Mouse (Mus musculus) heart, embryonic 13.5 days (tissue): ENCODE measurements around the gene Tgfbr3. TPM values are rescaled to one million over a fixed set of nuclear protein-coding genes. Genes with fewer than 3 reads are reported as not detected.

ENCODE experiments used
- ATAC-seq: fragments of 200-750 bp; cut with Nextera tagmentation; 2 replicates; pipeline ENCODE4 v1.8.0; 2017; ENCODE audit warnings: moderate TSS enrichment; ENCODE audit not compliant: insufficient number of reproducible peaks, low FRiP score, low TSS enrichment; ENCODE audit errors: extremely low read depth
- H3K27ac ChIP-seq: fragments of 300-500 bp; sonication (generic); replicated peaks from 2 replicates; pipeline ENCODE4 v1.5.1; 2015; ENCODE audit warnings: moderate library complexity, mild to moderate bottlenecking, inconsistent platforms
- H3K27me3 ChIP-seq: fragments of 300-500 bp; sonication (generic); replicated peaks from 2 replicates; pipeline ENCODE4 v1.6.1; 2015; ENCODE audit warnings: mild to moderate bottlenecking, inconsistent platforms
- H3K36me3 ChIP-seq: fragments of 300-500 bp; sonication (generic); 2 replicates; pipeline ENCODE4 v1.6.1; 2015; ENCODE audit warnings: mild to moderate bottlenecking, inconsistent platforms
- H3K4me1 ChIP-seq: fragments of 300-500 bp; sonication (generic); 2 replicates; pipeline ENCODE4 v1.6.1; 2015; ENCODE audit warnings: inconsistent platforms
- H3K4me2 ChIP-seq: fragments of 300-500 bp; sonication (generic); 2 replicates; pipeline ENCODE4 v1.6.1; 2015; ENCODE audit warnings: inconsistent platforms, mild to moderate bottlenecking, moderate library complexity
- H3K4me3 ChIP-seq: fragments of 300-500 bp; sonication (generic); 2 replicates; pipeline ENCODE4 v1.5.1; 2015; ENCODE audit warnings: moderate library complexity, mild to moderate bottlenecking, inconsistent platforms
- H3K9ac ChIP-seq: fragments of 300-500 bp; sonication (generic); 2 replicates; pipeline ENCODE4 v1.6.1; 2015; ENCODE audit warnings: inconsistent platforms, mild to moderate bottlenecking, moderate library complexity
- H3K9me3 ChIP-seq: fragments of 300-500 bp; sonication (generic); 2 replicates; pipeline ENCODE4 v1.6.1; 2016; ENCODE audit warnings: inconsistent platforms
- WGBS: fragments of 180-500 bp; shearing (Covaris S2); methylation state at CpG from one replicate; pipeline ENCODE4 v1.1.7; 2015; ENCODE audit warnings: mixed read lengths; 5-methylcytosine and 5-hydroxymethylcytosine counted together
- polyA plus RNA-seq: library from polyadenylated mRNA; unstranded; fragments of >200 nt; fragmentation: Nextera tagmentation; extraction: Ambion mirVana; gene quantifications from 2 replicates; pipeline ENCODE4 v1.2.1, GENCODE M21; 2015

Tgfbr3 gene
- polyA plus RNA-seq, 1 experiment from 2014 or later = 19.1 TPM

DNA sequence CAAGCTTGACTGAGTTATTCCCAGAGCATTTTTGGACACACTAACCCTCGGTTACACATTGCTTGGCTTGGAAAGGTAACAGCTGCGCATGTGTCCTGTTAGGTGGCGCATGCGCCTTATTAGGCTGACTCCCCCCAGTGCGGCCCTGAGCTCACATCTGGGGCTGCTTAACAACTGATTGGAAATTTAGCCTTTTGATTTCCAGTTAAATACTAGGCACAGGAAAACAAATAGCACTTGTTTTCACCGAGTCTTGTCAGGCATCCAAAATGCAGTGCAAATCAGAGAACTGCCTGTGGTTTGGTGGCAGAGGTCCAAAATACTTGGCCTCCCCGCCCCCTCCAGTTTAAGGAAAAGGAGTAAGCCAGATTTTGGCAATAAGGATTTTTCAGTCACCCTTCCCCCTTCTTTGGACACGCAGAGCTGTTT lies 121.5 kb downstream of the Tgfbr3 start:
- H3K4me1 ChIP-seq = peaks cover 61% of the 10 kb centered on the region
- ATAC-seq = no peak
- peak overlapping the region; percentile 59 for H3K4me2 ChIP-seq
- peak overlapping the region; percentile 85 for H3K27ac ChIP-seq
- H3K27me3 ChIP-seq = no peaks in the 10 kb centered on the region
- 34% methylated on average over 8 of the region's 8 CpGs for WGBS
- H3K9me3 ChIP-seq = no peaks in the 10 kb centered on the region
- 0 out of 2 replicates have a peak overlapping the region, but pooled peaks have one; percentile 64 for H3K9ac ChIP-seq
- H3K4me3 ChIP-seq = peak overlapping the region; percentile 28
- no peaks in the 10 kb centered on the region for H3K36me3 ChIP-seq

- no peak for ATAC-seq
- peaks cover 61% of the 10 kb centered on the region for H3K4me1 ChIP-seq
- H3K9me3 ChIP-seq = no peaks in the 10 kb centered on the region
- no peaks in the 10 kb centered on the region for H3K27me3 ChIP-seq
- H3K9ac ChIP-seq = peak overlapping the region; percentile 64; the same call in 1 of the 2 replicates
- H3K27ac ChIP-seq = peak overlapping the region; percentile 85
- 33% methylated on average over 12 of the region's 12 CpGs for WGBS
- peak overlapping the region; percentile 59 for H3K4me2 ChIP-seq
- no peaks in the 10 kb centered on the region for H3K36me3 ChIP-seq
- peak overlapping the region; percentile 28 for H3K4me3 ChIP-seq
Observed at GRCm38 (mm10) chr5:107167373-107167772, 122.1 kb downstream of the Tgfbr3 start.

GRCm38 (mm10) chr5:107166659-107167370 lies 122.6 kb downstream of the Tgfbr3 start:
- Histone ChIP-seq H3K27ac (peak overlapping the region; percentile 85), H3K4me3 (0 out of 2 replicates have a peak overlapping the region, but pooled peaks have one; percentile 28), H3K4me2 (peak overlapping the region; percentile 59), H3K9ac (peak overlapping the region; percentile 64; the same call in 1 of the 2 replicates), H3K9me3 (no peaks in the 10 kb centered on the region), H3K4me1 (peaks cover 61% of the 10 kb centered on the region), H3K36me3 (no peaks in the 10 kb centered on the region), H3K27me3 (no peaks in the 10 kb centered on the region)
- 34% methylated on average over 11 of the region's 11 CpGs for whole genome bisulfite sequencing
- ATAC-seq = no peak

DNA sequence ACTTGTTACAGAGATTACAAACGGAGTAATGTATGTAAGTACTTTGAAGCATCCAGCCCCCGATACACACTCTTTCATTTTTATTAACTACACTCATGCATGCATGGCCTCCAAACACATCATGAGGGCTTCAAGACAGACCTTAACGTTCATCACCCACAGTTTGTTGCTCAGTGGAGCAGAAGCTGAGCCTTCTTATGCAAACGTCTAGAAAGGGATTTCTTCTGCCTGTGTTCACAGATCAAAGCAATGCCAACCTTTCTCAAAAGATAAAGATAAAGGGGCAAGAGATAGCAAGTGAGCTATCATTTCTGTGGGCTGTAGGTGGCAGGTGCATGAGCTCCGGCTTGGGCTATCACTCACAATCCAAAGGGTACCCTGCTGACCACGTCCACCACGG lies 123.7 kb downstream of the Tgfbr3 start:
- no peaks in the 10 kb centered on the region for H3K36me3 ChIP-seq
- H3K4me3 ChIP-seq = no peak overlapping the region
- no peak overlapping the region for H3K27ac ChIP-seq
- no peak for ATAC-seq
- WGBS = 74% methylated on average over 7 of the region's 7 CpGs
- H3K4me1 ChIP-seq = peaks cover 58% of the 10 kb centered on the region
- H3K27me3 ChIP-seq = no peaks in the 10 kb centered on the region
- no peaks in the 10 kb centered on the region for H3K9me3 ChIP-seq
- H3K9ac ChIP-seq = no peak overlapping the region
- no peak overlapping the region for H3K4me2 ChIP-seq

GRCm38 (mm10) chr5:107165271-107165670 lies 124.2 kb downstream of the Tgfbr3 start:
- no peaks in the 10 kb centered on the region for H3K27me3 ChIP-seq

GRCm38 (mm10) chr5:107164856-107165255 lies 124.6 kb downstream of the Tgfbr3 start:
- no peak for ATAC-seq
- Histone ChIP-seq H3K36me3 (no peaks in the 10 kb centered on the region), H3K27ac (no peak overlapping the region), H3K9ac (no peak overlapping the region), H3K27me3 (no peaks in the 10 kb centered on the region), H3K4me1 (peaks cover 56% of the 10 kb centered on the region), H3K4me2 (no peak overlapping the region), H3K9me3 (no peaks in the 10 kb centered on the region), H3K4me3 (no peak overlapping the region)
- 87% methylated on average over 4 of the region's 4 CpGs for WGBS

More at GRCm38 (mm10) chr5:107165271-107165670, 124.2 kb downstream of the Tgfbr3 start:
- H3K4me2 ChIP-seq = no peak overlapping the region
- no peak overlapping the region for H3K4me3 ChIP-seq
- H3K36me3 ChIP-seq = no peaks in the 10 kb centered on the region
- H3K4me1 ChIP-seq = peaks cover 60% of the 10 kb centered on the region
- no peaks in the 10 kb centered on the region for H3K9me3 ChIP-seq
- H3K9ac ChIP-seq = no peak overlapping the region
- 86% methylated on average over 5 of the region's 5 CpGs for WGBS
- H3K27ac ChIP-seq = no peak overlapping the region
- ATAC-seq = no peak

DNA sequence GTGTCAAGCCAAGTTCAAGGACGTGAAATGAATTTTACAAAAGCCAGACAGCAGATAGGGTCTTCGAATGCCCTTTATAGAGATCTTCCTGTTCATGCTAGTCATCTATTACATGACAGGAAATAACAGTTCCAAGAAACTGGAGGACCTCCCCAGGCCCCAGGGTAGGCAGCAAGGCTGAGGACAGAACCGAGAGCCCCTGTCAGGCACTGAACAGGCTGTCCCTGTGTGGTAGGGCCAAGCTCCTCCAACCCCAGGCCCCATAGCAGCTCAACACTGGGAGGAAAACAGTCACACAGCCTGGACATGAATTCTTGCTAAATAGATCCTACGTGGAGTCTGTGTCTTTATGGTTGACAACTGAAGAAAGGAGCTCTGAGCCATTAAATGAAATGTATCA lies 125.3 kb downstream of the Tgfbr3 start:
- H3K27ac ChIP-seq = peak overlapping the region; percentile 34; the same call in 1 of the 2 replicates

GRCm38 (mm10) chr5:107163336-107163735 lies 126.1 kb downstream of the Tgfbr3 start:
- H3K4me2 ChIP-seq = no peak overlapping the region
- H3K4me3 ChIP-seq = no peak overlapping the region
- ATAC-seq = no peak
- H3K36me3 ChIP-seq = no peaks in the 10 kb centered on the region
- no peak overlapping the region for H3K27ac ChIP-seq
- H3K4me1 ChIP-seq = peaks cover 45% of the 10 kb centered on the region
- no peaks in the 10 kb centered on the region for H3K27me3 ChIP-seq
- no peaks in the 10 kb centered on the region for H3K9me3 ChIP-seq
- H3K9ac ChIP-seq = no peak overlapping the region

More for the DNA sequence above, 125.3 kb downstream of the Tgfbr3 start:
- H3K4me3 ChIP-seq = no peak overlapping the region
- H3K27me3 ChIP-seq = no peaks in the 10 kb centered on the region
- H3K4me1 ChIP-seq = peaks cover 53% of the 10 kb centered on the region
- H3K9me3 ChIP-seq = no peaks in the 10 kb centered on the region
- no peak for ATAC-seq
- 57% methylated on average over 4 of the region's 4 CpGs for WGBS
- no peak overlapping the region for H3K9ac ChIP-seq
- H3K36me3 ChIP-seq = no peaks in the 10 kb centered on the region
- no peak overlapping the region for H3K4me2 ChIP-seq

GRCm38 (mm10) chr5:107162812-107163211 lies 126.6 kb downstream of the Tgfbr3 start:
- Histone ChIP-seq H3K27me3 (no peaks in the 10 kb centered on the region), H3K36me3 (no peaks in the 10 kb centered on the region), H3K27ac (no peak overlapping the region), H3K4me1 (peaks cover 40% of the 10 kb centered on the region), H3K4me3 (no peak overlapping the region), H3K9ac (no peak overlapping the region), H3K9me3 (no peaks in the 10 kb centered on the region), H3K4me2 (no peak overlapping the region)
- no peak for ATAC-seq
- whole genome bisulfite sequencing = 79% methylated on average over 6 of the region's 6 CpGs

GRCm38 (mm10) chr5:107162319-107162718 lies 127.1 kb downstream of the Tgfbr3 start:
- no peak overlapping the region for H3K4me2 ChIP-seq
- ATAC-seq = no peak
- H3K4me1 ChIP-seq = peaks cover 39% of the 10 kb centered on the region
- H3K4me3 ChIP-seq = no peak overlapping the region
- H3K9ac ChIP-seq = no peak overlapping the region
- H3K9me3 ChIP-seq = no peaks in the 10 kb centered on the region
- no peaks in the 10 kb centered on the region for H3K27me3 ChIP-seq
- no peaks in the 10 kb centered on the region for H3K36me3 ChIP-seq
- no peak overlapping the region for H3K27ac ChIP-seq
- WGBS = 75% methylated on average over 4 of the region's 4 CpGs

GRCm38 (mm10) chr5:107159914-107160890 lies 129.2 kb downstream of the Tgfbr3 start:
- no peak for ATAC-seq
- WGBS = 82% methylated on average over 8 of the region's 8 CpGs

More at GRCm38 (mm10) chr5:107159914-107160890, 129.2 kb downstream of the Tgfbr3 start:
- Histone ChIP-seq H3K4me1 (peaks cover 25% of the 10 kb centered on the region), H3K9ac (no peak overlapping the region), H3K36me3 (no peaks in the 10 kb centered on the region), H3K4me2 (no peak overlapping the region), H3K27me3 (no peaks in the 10 kb centered on the region), H3K4me3 (no peak overlapping the region), H3K9me3 (no peaks in the 10 kb centered on the region), H3K27ac (no peak overlapping the region)
